Mouse (Mus musculus) lung, adult 2 months (tissue): ENCODE results near the gene Arnt2.

Experiments
- CTCF ChIP-seq: fragments of 200-500 bp; IDR thresholded peaks from 2 replicates; pipeline ENCODE4 v1.5.1; 2011; ENCODE audit warnings: mild to moderate bottlenecking, low read length, control low read depth; ENCODE audit not compliant: insufficient read depth
- POLR2A ChIP-seq: fragments of 200-500 bp; IDR thresholded peaks from 2 replicates; pipeline ENCODE4 v1.6.1; 2011; ENCODE audit warnings: low read depth, mild to moderate bottlenecking, control low read depth, low read length, borderline replicate concordance; ENCODE audit errors: extremely low read depth

GRCm38 (mm10) chr7:84343160-84343559 lies 66.8 kb downstream of the Arnt2 start:
- TF ChIP-seq POLR2A: no peak
- TF ChIP-seq CTCF: no peak
